Mouse (Mus musculus): ENCODE measurements around the gene 4930432M17Rik.

- TF ChIP-seq CTCF (conservative IDR thresholded peaks at IDR 0.05 in 1 of 2, IDR thresholded peaks at IDR 0.05 in 1 of 2; ENCODE audit: low read depth in 2 of 2, low read length in 2 of 2) = no peak
- TF ChIP-seq JUN (IDR thresholded peaks at IDR 0.05; ENCODE audit: insufficient read depth, low read depth, low read length) = no peak
- TF ChIP-seq NELFE (IDR thresholded peaks at IDR 0.05; ENCODE audit: low read depth, low read length) = no peak
- no peak for TF ChIP-seq POLR2A (IDR thresholded peaks at IDR 0.05; ENCODE audit: low read depth, low read length)
- no peak for TF ChIP-seq MAX (IDR thresholded peaks at IDR 0.05; ENCODE audit: low read length)
- no peak for TF ChIP-seq POLR2AphosphoS2 (IDR thresholded peaks at IDR 0.05; ENCODE audit: low read depth, low read length)
- TF ChIP-seq MXI1 (IDR thresholded peaks at IDR 0.05; ENCODE audit: low read depth, low read length) = no peak
Measured at GRCm38 (mm10) chr3:121680187-121680586, 9.6 kb downstream of the 4930432M17Rik start.

All from CH12.LX (cell line).